Mouse (Mus musculus) embryonic facial prominence, embryonic 12.5 days (tissue): Measurements from ENCODE around the gene Ush2a. TPM values are rescaled to one million over a fixed set of nuclear protein-coding genes. Genes with fewer than 3 reads are reported as not detected.

Source experiments
- ATAC-seq: fragments of 200-750 bp; cut with Nextera tagmentation; 2 replicates; pipeline ENCODE4 v1.8.0; 2017; ENCODE audit not compliant: insufficient number of reproducible peaks, insufficient read depth, low FRiP score, low TSS enrichment
- H3K27ac ChIP-seq: fragments of 300-500 bp; sonication (generic); 2 replicates; pipeline ENCODE4 v1.5.1; 2016; ENCODE audit warnings: mild to moderate bottlenecking
- H3K27me3 ChIP-seq: fragments of 300-500 bp; sonication (generic); 2 replicates; pipeline ENCODE4 v1.6.1; 2016; ENCODE audit warnings: mild to moderate bottlenecking, moderate library complexity
- H3K36me3 ChIP-seq: fragments of 300-500 bp; sonication (generic); 2 replicates; pipeline ENCODE4 v1.6.1; 2016; ENCODE audit warnings: mild to moderate bottlenecking
- H3K4me1 ChIP-seq: fragments of 300-500 bp; sonication (generic); 2 replicates; pipeline ENCODE4 v1.6.1; 2016
- H3K4me2 ChIP-seq: fragments of 300-500 bp; sonication (generic); replicated peaks from 2 replicates; pipeline ENCODE4 v1.6.1; 2016; ENCODE audit warnings: mild to moderate bottlenecking, moderate library complexity
- H3K4me3 ChIP-seq: fragments of 300-500 bp; sonication (generic); 2 replicates; pipeline ENCODE4 v1.5.1; 2016; ENCODE audit warnings: mild to moderate bottlenecking
- H3K9ac ChIP-seq: fragments of 300-500 bp; sonication (generic); 2 replicates; pipeline ENCODE4 v1.6.1; 2016; ENCODE audit warnings: mild to moderate bottlenecking, moderate library complexity
- H3K9me3 ChIP-seq: fragments of 300-500 bp; sonication (generic); 2 replicates; pipeline ENCODE4 v1.6.1; 2016; ENCODE audit warnings: mild to moderate bottlenecking, moderate library complexity
- WGBS: fragments of 180-500 bp; shearing (Covaris S2); methylation state at CpG from one replicate; pipeline ENCODE4 v1.1.7; 2016; 5-methylcytosine and 5-hydroxymethylcytosine counted together
- polyA plus RNA-seq: library from polyadenylated mRNA; unstranded; fragments of >200 nt; fragmentation: Nextera tagmentation; extraction: Ambion mirVana; gene quantifications from 2 replicates; pipeline ENCODE4 v1.2.1, GENCODE M21; 2016

The Ush2a gene
- polyA plus RNA-seq, 1 experiment from 2014 or later: 0.05 TPM

DNA sequence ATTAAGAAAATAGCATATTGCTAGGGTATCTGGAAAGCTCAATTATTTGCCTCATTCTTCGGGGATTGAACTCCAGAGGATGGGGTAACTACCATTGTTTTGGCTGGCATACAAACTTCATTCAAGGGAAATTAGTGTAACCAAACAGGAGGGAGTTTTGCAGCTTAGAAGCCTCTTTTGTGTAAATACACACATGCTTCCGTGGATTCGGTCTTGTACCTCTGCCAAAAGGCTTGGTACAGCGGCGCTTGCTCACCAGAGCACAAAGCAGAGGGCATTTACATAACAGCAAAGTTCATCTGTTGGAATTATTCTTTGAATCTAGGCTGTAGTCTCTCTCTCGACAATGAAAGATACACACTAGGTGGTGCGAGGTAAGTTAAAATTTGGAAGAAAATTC, 467.4 kb downstream of the Ush2a start:
- H3K4me3 ChIP-seq: no peak overlapping the region
- 70% methylated on average over 7 of the region's 7 CpGs for WGBS
- ATAC-seq: no peak
- no peak overlapping the region for H3K4me2 ChIP-seq
- H3K9me3 ChIP-seq: no peaks in the 10 kb centered on the region
- no peaks in the 10 kb centered on the region; the same call in 1 of the 2 replicates for H3K27me3 ChIP-seq
- H3K27ac ChIP-seq: no peak overlapping the region
- no peaks in the 10 kb centered on the region for H3K4me1 ChIP-seq
- H3K9ac ChIP-seq: no peak overlapping the region
- H3K36me3 ChIP-seq: no peaks in the 10 kb centered on the region

DNA sequence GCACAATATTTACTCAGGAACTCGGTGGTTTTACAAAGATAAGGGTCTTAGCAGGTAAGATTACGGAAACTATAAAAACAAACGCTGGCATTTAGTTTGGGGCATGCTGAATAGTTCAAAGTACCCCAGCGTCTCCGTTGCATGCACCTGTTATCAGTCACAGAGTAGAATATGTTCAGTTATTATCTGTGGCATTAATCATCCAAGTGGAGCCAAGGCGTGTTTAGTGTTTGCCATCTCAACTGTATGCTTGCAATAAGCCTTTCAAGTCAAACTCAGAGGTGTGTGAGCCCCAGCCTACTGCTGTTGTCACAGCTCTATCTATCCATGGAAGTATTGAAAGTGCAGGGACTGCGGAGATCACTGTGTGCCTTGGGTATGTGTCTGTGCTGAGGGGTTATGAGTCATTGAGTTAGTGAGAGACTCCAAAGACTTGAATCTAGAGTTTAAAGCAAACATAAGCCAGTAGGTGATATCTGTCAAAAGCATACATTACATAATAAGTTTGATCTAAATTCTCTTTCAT, 473.0 kb downstream of the Ush2a start:
- WGBS: 82% methylated on average over 7 of the region's 7 CpGs
- Histone ChIP-seq H3K4me1 (no peaks in the 10 kb centered on the region), H3K4me2 (no peak overlapping the region), H3K4me3 (no peak overlapping the region), H3K9ac (no peak overlapping the region), H3K27me3 (no peaks in the 10 kb centered on the region), H3K27ac (no peak overlapping the region), H3K9me3 (no peaks in the 10 kb centered on the region), H3K36me3 (no peaks in the 10 kb centered on the region)
- no peak for ATAC-seq

DNA sequence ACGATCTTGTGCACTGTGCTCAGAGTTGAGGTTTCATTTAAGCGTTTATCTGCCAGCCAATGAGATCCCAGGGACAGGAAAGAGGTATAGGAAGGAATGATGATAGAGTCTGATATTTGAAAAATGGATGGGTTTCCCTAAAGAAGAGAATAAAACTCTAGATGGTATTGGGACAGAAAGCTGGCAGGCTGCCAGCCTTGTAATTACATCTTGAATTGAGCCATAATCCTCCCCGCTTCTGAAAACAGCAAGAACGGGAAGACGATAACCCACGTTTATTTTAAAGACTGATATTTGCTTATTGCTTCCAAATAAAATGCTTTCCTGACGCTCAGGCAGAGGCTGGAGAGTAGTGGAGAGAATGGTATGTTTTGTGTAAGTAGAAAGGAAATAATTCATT, 481.1 kb downstream of the Ush2a start:
- Histone ChIP-seq H3K27me3 (no peaks in the 10 kb centered on the region), H3K4me1 (no peaks in the 10 kb centered on the region), H3K4me2 (no peak overlapping the region), H3K36me3 (no peaks in the 10 kb centered on the region), H3K4me3 (no peak overlapping the region), H3K9ac (no peak overlapping the region), H3K27ac (no peak overlapping the region), H3K9me3 (no peaks in the 10 kb centered on the region)
- WGBS: 55% methylated on average over 7 of the region's 7 CpGs
- ATAC-seq: no peak

DNA sequence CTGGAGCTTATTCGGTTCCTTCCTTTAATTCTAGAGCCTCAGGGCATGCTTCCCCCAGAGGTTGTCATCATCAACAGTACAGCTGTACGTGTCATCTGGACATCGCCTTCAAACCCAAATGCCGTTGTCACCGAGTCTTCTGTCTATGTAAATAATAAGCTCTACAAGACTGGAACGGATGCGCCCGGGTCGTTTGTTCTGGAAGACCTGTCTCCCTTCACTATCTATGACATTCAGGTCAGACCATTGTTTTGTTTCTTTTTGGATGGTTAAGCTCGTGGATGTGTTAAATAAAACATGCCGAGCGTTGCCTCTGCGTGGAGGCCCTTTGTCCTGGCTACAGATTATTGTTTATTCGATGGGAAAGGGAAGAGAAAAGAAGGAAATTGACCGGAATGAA, 493.2 kb downstream of the Ush2a start:
- Histone ChIP-seq H3K4me3 (no peak overlapping the region), H3K4me2 (no peak overlapping the region), H3K4me1 (no peaks in the 10 kb centered on the region), H3K36me3 (no peaks in the 10 kb centered on the region), H3K9ac (no peak overlapping the region), H3K27ac (no peak overlapping the region), H3K27me3 (no peaks in the 10 kb centered on the region), H3K9me3 (no peaks in the 10 kb centered on the region)
- 72% methylated on average over 15 of the region's 15 CpGs for WGBS
- no peak for ATAC-seq

DNA sequence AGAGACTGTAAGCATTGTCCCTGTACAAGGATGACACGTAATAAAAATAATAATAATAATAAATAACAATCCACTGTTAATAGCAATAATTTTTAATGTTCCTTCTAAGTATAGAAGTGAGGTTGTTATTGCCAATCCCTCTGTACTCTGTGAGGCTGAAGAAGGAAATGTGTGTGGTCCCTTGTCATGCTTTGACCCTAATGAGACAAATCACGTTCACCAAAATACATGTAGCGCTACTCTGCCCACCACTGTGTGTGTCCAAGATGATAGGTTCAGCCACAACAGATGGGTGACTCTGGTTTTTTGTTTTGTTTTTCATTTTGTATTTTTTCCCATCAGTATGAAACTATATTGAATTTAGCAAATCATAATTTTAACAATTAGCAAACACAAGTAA, 498.7 kb downstream of the Ush2a start:
- no peak overlapping the region for H3K4me3 ChIP-seq

DNA sequence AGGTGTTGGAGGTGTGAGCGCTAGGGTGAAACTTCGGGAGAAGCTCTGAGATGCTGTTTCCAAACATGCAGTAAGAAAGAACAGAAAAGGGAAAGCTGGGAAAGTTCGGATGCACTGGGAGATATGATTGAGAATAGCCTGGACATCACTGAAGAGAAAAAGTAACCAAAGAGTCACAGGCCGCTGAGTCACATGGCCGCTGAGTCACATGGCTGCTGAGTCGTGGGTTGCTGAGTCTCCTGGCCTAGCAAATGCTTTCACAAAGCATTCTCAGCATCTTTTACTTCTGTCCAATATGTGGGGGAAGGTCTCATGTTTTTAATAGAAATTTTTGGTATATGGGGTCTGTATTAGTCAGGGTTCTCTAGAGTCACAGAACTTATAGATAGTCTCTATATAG, 500.6 kb downstream of the Ush2a start:
- no peak overlapping the region for H3K9ac ChIP-seq
- no peaks in the 10 kb centered on the region for H3K27me3 ChIP-seq
- ATAC-seq: no peak
- H3K9me3 ChIP-seq: no peaks in the 10 kb centered on the region
- no peak overlapping the region for H3K4me3 ChIP-seq
- H3K36me3 ChIP-seq: no peaks in the 10 kb centered on the region
- no peak overlapping the region for H3K4me2 ChIP-seq
- H3K27ac ChIP-seq: no peak overlapping the region
- WGBS: 88% methylated on average over 6 of the region's 6 CpGs
- no peaks in the 10 kb centered on the region for H3K4me1 ChIP-seq

More for the DNA sequence above, 498.7 kb downstream of the Ush2a start:
- 78% methylated on average over 3 of the region's 3 CpGs for WGBS
- Histone ChIP-seq H3K9ac (no peak overlapping the region), H3K9me3 (no peaks in the 10 kb centered on the region), H3K4me1 (no peaks in the 10 kb centered on the region), H3K27me3 (no peaks in the 10 kb centered on the region), H3K36me3 (no peaks in the 10 kb centered on the region), H3K27ac (no peak overlapping the region), H3K4me2 (no peak overlapping the region)
- no peak for ATAC-seq

DNA sequence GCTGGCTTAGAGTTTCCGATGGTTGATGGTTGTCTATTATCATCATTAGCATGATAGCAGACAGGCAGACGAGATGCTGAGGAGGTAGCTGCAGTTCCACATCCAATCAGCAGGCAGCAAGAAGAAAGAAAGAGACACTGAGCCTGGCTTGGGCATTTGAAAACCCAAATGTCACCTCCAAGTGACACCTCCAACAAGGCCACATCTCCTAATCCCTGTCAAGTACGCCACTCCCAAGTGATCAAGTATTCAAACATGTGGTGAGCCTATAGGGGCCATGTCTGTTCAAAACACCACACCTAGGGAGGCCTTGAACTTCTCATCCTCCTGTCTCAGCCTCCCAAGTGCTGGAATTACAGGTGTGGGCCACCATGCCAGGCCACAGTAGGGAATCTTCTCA, 501.9 kb downstream of the Ush2a start:
- WGBS: 75% methylated on average over 3 of the region's 3 CpGs
- Histone ChIP-seq H3K27me3 (no peaks in the 10 kb centered on the region), H3K9me3 (no peaks in the 10 kb centered on the region)

DNA sequence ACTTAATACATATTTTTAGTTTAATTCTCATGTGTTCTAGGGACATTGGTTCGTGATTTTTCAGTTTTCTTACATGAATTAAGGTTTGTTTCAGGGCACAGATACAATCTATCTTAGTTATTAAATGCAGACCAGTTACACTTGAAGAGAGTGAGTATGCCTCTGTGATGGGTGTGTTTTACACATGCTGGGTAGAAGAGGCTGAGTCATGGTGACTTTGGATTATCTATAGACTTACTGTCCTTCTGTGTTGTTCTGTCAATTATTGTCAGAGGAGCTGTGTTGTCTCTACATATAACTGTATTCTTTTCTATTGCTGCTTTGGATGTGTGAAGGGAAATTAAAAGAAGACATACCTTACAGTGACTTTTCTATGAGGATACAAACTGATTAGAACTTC, 509.0 kb downstream of the Ush2a start:
- Histone ChIP-seq H3K27me3 (no peaks in the 10 kb centered on the region), H3K9ac (no peak overlapping the region), H3K4me2 (no peak overlapping the region), H3K9me3 (peaks cover 2% of the 10 kb centered on the region; the same call in 1 of the 2 replicates), H3K4me3 (no peak overlapping the region), H3K4me1 (peaks cover 11% of the 10 kb centered on the region), H3K27ac (no peak overlapping the region), H3K36me3 (no peaks in the 10 kb centered on the region)
- no peak for ATAC-seq
- 79% methylated on average over 1 of the region's 1 CpGs for WGBS

More for the DNA sequence above, 501.9 kb downstream of the Ush2a start:
- no peak overlapping the region for H3K9ac ChIP-seq
- ATAC-seq: no peak
- no peaks in the 10 kb centered on the region for H3K4me1 ChIP-seq
- H3K27ac ChIP-seq: no peak overlapping the region
- no peak overlapping the region for H3K4me3 ChIP-seq
- H3K36me3 ChIP-seq: no peaks in the 10 kb centered on the region
- no peak overlapping the region for H3K4me2 ChIP-seq

DNA sequence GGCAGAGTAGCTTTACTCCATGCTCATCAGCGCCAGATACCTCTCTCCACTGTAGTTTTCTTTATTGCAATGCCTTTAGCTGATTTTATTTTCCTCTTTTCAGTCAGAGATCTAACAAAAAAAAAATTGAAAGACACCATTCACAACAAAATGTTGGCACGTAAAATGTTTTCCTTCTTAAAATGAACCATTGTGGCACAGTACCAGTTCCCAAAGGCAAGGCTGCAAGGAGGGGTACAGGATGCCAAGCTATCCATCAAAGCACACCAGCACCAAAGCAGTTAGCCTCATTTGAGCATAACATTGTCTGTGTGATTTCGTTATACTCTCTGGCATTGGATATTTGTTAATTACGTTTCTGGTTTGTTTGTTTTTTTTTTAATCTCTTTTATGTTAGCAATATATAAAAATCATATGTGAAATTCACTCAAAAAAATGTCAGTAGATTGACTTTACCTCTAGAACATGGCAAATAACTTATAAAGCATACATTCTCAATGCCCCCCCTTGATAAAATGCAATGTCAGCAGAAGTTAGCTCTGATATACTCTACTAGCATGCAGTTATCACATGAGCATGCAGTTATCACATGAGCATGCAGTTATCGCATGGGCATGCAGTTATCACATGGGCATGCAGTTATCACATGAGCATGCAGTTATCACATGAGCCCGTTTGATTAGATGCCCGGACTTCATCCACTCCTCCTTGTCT, 510.9 kb downstream of the Ush2a start:
- Histone ChIP-seq H3K9ac (no peak overlapping the region), H3K4me2 (no peak overlapping the region), H3K27ac (no peak overlapping the region), H3K27me3 (no peaks in the 10 kb centered on the region), H3K9me3 (peaks cover 7% of the 10 kb centered on the region; the same call in 1 of the 2 replicates), H3K4me3 (no peak overlapping the region), H3K4me1 (peaks cover 11% of the 10 kb centered on the region), H3K36me3 (no peaks in the 10 kb centered on the region)
- 89% methylated on average over 7 of the region's 7 CpGs for WGBS
- ATAC-seq: no peak

DNA sequence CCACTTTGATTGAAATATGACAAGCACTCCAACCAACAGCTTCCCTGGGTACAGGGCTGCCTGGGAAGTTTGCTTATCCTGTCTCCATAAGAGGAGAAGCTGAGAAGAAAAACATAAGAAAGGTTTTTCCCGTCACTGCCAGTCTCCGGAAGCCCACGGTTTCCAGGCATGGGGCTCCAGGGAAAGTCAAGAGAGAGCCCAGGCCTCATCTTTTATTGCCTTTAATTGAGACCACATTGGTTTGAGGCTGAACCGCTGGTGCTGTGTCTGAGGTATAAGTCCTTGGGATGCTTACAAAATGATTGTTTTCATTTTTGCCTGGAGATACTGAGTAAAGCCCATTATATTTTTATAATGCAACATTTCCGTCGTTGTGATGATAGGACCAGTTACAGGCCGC, 511.8 kb downstream of the Ush2a start:
- peaks cover 7% of the 10 kb centered on the region; the same call in 1 of the 2 replicates for H3K9me3 ChIP-seq
- ATAC-seq: no peak
- 33% methylated on average over 7 of the region's 7 CpGs for WGBS

DNA sequence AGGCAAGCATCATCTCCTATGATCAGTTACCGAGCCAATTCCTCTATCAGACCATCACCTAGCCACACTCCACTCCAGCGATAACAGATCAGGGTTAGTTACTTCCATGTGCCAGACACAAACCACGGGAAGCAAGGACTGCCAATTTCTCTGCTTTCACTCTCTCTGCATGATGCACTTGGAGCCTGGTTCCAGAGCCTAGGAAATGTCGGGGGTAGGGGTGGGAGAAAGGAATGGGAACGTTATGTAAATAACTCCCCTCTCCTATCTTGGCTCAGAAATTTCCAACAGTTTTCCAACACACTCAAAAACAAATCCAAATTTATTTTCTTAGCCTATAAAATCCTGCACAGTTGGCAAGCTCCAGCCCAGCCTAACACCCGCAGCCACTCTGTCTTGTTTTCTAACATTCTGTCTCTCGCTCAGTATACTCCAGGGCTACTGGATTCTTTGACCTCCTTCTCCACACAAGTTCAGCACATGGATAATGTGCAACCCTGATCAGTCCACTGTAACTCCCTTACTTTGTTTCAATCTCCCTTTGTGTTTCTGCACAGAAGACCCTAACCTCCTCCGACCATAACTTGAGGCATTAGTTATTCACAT, 515.8 kb downstream of the Ush2a start:
- WGBS: 78% methylated on average over 8 of the region's 8 CpGs
- Histone ChIP-seq H3K4me2 (no peak overlapping the region), H3K4me3 (no peak overlapping the region), H3K27me3 (no peaks in the 10 kb centered on the region), H3K4me1 (peaks cover 11% of the 10 kb centered on the region), H3K9ac (no peak overlapping the region), H3K27ac (no peak overlapping the region), H3K36me3 (no peaks in the 10 kb centered on the region), H3K9me3 (peaks cover 7% of the 10 kb centered on the region; the same call in 1 of the 2 replicates)
- ATAC-seq: no peak

More for the DNA sequence above, 511.8 kb downstream of the Ush2a start:
- Histone ChIP-seq H3K36me3 (no peaks in the 10 kb centered on the region), H3K9ac (no peak overlapping the region), H3K27me3 (no peaks in the 10 kb centered on the region), H3K4me3 (no peak overlapping the region), H3K27ac (no peak overlapping the region), H3K4me1 (peaks cover 11% of the 10 kb centered on the region), H3K4me2 (no peak overlapping the region)

DNA sequence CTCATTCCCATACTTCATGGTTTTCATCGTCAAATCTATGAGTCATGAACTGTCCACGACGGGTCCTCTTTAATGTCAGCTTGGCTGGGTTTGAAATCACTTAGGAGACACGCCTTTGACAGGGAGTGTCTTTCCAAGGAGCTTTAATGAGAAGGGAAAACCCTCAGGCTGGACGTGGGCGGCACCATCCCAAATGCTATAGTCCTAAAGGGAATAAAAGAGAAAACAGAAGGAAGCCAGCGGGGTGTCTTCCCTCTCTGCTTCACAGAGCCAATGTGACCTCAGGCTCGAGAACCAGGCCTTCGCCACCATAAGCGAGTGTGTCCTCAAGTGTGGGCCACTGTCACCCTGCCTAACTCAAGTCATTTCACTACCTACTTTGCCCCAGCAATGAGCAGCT, 523.2 kb downstream of the Ush2a start:
- ATAC-seq: no peak
- Histone ChIP-seq H3K9ac (no peak overlapping the region), H3K4me1 (no peaks in the 10 kb centered on the region), H3K27ac (no peak overlapping the region), H3K4me3 (no peak overlapping the region), H3K9me3 (no peaks in the 10 kb centered on the region), H3K27me3 (no peaks in the 10 kb centered on the region), H3K4me2 (no peak overlapping the region), H3K36me3 (no peaks in the 10 kb centered on the region)
- 78% methylated on average over 10 of the region's 10 CpGs for WGBS
